Mouse (Mus musculus) forebrain, embryonic 13.5 days (tissue): ENCODE measurements at regions not wholly inside any gene's neighbourhood (a gene's known extent, or its start where the extent isn't known, plus 50 kb on each side); places are given as distances from the start of the nearest gene placed in this dataset.

Source experiments
- ATAC-seq: fragments of 200-750 bp; cut with Nextera tagmentation; 2 replicates; pipeline ENCODE4 v1.8.0; 2017
- H3K27ac ChIP-seq: fragments of 300-500 bp; sonication (generic); 2 replicates; pipeline ENCODE4 v1.5.1; 2015; ENCODE audit warnings: inconsistent platforms, mild to moderate bottlenecking, moderate library complexity
- H3K27me3 ChIP-seq: fragments of 300-500 bp; sonication (generic); 2 replicates; pipeline ENCODE4 v1.6.1; 2015; ENCODE audit warnings: mild to moderate bottlenecking, inconsistent platforms
- H3K36me3 ChIP-seq: fragments of 300-500 bp; sonication (generic); 2 replicates; pipeline ENCODE4 v1.6.1; 2015; ENCODE audit warnings: mild to moderate bottlenecking, inconsistent platforms; ENCODE audit not compliant: poor library complexity, severe bottlenecking
- H3K4me1 ChIP-seq: fragments of 300-500 bp; sonication (generic); 2 replicates; pipeline ENCODE4 v1.6.1; 2015; ENCODE audit warnings: inconsistent platforms
- H3K4me2 ChIP-seq: fragments of 300-500 bp; sonication (generic); 2 replicates; pipeline ENCODE4 v1.6.1; 2015; ENCODE audit warnings: inconsistent platforms, mild to moderate bottlenecking, moderate library complexity
- H3K4me3 ChIP-seq: fragments of 300-500 bp; sonication (generic); 2 replicates; pipeline ENCODE4 v1.5.1; 2015; ENCODE audit warnings: mild to moderate bottlenecking, inconsistent platforms
- H3K9ac ChIP-seq: fragments of 300-500 bp; sonication (generic); 2 replicates; pipeline ENCODE4 v1.6.1; 2015; ENCODE audit warnings: mild to moderate bottlenecking, inconsistent platforms
- H3K9me3 ChIP-seq: fragments of 300-500 bp; sonication (generic); replicated peaks from 2 replicates; pipeline ENCODE4 v1.6.1; 2016; ENCODE audit warnings: inconsistent platforms
- WGBS: fragments of 180-500 bp; shearing (Covaris S2); methylation state at CpG from one replicate; pipeline ENCODE4 v1.1.7; 2015; 5-methylcytosine and 5-hydroxymethylcytosine counted together

DNA sequence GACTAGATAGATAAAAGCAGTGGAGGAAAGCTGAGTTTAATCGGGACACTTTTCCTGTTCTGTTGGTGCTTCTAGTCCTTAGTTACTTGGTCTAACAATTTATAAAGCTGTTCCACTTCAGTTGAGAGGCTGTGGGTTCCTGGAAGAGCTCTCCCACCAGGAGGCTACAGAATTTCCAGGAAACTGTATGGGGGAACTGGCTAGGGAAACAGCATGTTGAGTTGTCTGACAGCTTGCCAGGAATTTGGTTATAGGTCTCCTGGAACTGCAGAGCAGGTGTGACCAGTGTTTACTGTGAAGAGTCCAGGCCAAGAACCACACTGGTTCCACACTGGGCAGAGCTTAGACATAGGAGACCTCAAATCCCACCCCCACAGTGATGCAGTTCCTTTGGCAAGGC, 65.0 kb upstream of the Pik3cg start:
- no peaks in the 10 kb centered on the region for H3K36me3 ChIP-seq
- H3K9me3 ChIP-seq = no peaks in the 10 kb centered on the region; the same call in 1 of the 2 replicates
- H3K27ac ChIP-seq = no peak overlapping the region
- H3K4me3 ChIP-seq = no peak overlapping the region
- no peak for ATAC-seq
- 93% methylated on average over 1 of the region's 1 CpGs for WGBS
- no peak overlapping the region for H3K9ac ChIP-seq
- H3K27me3 ChIP-seq = no peaks in the 10 kb centered on the region
- no peak overlapping the region for H3K4me2 ChIP-seq
- H3K4me1 ChIP-seq = no peaks in the 10 kb centered on the region

DNA sequence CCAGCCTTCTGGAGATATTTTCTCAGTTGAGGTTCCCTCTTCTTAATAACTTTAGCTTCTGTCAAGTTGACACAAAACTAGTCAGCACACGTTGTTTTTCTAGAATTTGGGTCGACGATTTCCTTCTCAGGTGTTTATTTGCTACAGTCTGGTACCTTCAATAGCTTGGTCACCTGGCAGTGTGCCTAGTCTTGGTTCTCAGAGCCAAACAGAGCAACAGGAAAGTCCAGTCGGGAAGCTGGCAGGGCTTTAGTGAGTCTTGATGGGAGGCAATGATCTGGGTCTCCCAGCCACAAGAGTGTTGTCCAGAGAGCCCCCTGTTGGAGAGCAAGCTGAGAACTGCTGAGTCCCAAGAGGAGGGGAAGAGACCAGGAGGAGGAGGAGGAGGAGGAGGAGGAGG, 71.4 kb upstream of the Pik3cg start:
- ATAC-seq = no peak
- Histone ChIP-seq H3K4me3 (no peak overlapping the region), H3K4me2 (no peak overlapping the region), H3K27me3 (no peaks in the 10 kb centered on the region), H3K4me1 (no peaks in the 10 kb centered on the region), H3K36me3 (no peaks in the 10 kb centered on the region), H3K27ac (no peak overlapping the region), H3K9ac (no peak overlapping the region), H3K9me3 (no peaks in the 10 kb centered on the region)
- WGBS = 80% methylated on average over 4 of the region's 4 CpGs

- ATAC-seq = no peak
- H3K4me2 ChIP-seq = no peak overlapping the region
- H3K27ac ChIP-seq = no peak overlapping the region
- no peaks in the 10 kb centered on the region for H3K9me3 ChIP-seq
- H3K9ac ChIP-seq = no peak overlapping the region
- 77% methylated on average over 2 of the region's 2 CpGs for whole genome bisulfite sequencing
- H3K4me3 ChIP-seq = no peak overlapping the region
- H3K36me3 ChIP-seq = no peaks in the 10 kb centered on the region
- H3K4me1 ChIP-seq = no peaks in the 10 kb centered on the region
- H3K27me3 ChIP-seq = no peaks in the 10 kb centered on the region
Measured at GRCm38 (mm10) chr12:32280309-32280708, 71.8 kb upstream of the Pik3cg start.

GRCm38 (mm10) chr12:32282371-32283163, 74.1 kb upstream of the Pik3cg start:
- no peak overlapping the region for H3K27ac ChIP-seq
- no peaks in the 10 kb centered on the region for H3K9me3 ChIP-seq
- 75% methylated on average over 5 of the region's 5 CpGs for WGBS
- no peaks in the 10 kb centered on the region for H3K4me1 ChIP-seq
- no peak overlapping the region for H3K4me2 ChIP-seq
- no peak for ATAC-seq
- H3K9ac ChIP-seq = no peak overlapping the region
- no peaks in the 10 kb centered on the region for H3K27me3 ChIP-seq
- H3K36me3 ChIP-seq = no peaks in the 10 kb centered on the region
- no peak overlapping the region for H3K4me3 ChIP-seq

- Histone ChIP-seq H3K4me3 (no peak overlapping the region), H3K27ac (no peak overlapping the region), H3K9me3 (no peaks in the 10 kb centered on the region), H3K9ac (no peak overlapping the region), H3K4me1 (no peaks in the 10 kb centered on the region), H3K36me3 (no peaks in the 10 kb centered on the region), H3K4me2 (no peak overlapping the region), H3K27me3 (no peaks in the 10 kb centered on the region)
- no peak for ATAC-seq
- WGBS = 79% methylated on average over 2 of the region's 2 CpGs
Measured at GRCm38 (mm10) chr12:32285039-32285438, 76.6 kb upstream of the Pik3cg start.

DNA sequence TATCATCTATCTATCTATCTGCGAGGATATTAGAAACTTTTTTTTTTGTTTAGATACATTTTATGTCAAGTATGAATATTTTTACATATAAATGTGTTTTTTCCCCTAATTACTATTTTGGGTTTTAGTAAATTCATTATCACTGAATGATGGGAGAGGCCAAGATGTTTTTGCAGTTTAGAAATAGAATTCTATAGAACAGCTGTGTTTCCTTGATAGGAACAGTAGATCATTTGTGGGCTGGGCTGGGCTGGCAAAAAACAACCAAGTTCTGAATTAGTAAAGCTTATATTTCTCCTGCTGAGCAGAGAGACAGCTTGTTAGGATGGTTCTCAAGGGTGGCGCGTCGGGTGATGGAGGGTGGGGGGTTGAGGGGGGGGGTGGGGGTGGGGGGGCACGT, 78.2 kb upstream of the Pik3cg start:
- Histone ChIP-seq H3K9ac (no peak overlapping the region), H3K4me1 (no peaks in the 10 kb centered on the region), H3K27me3 (no peaks in the 10 kb centered on the region), H3K4me2 (no peak overlapping the region), H3K36me3 (no peaks in the 10 kb centered on the region), H3K27ac (no peak overlapping the region), H3K9me3 (no peaks in the 10 kb centered on the region), H3K4me3 (no peak overlapping the region)
- WGBS = 22% methylated on average over 5 of the region's 5 CpGs
- ATAC-seq = no peak

GRCm38 (mm10) chr12:32291145-32291544, 82.7 kb upstream of the Pik3cg start:
- H3K4me3 ChIP-seq = no peak overlapping the region
- H3K27ac ChIP-seq = no peak overlapping the region
- no peaks in the 10 kb centered on the region for H3K4me1 ChIP-seq
- ATAC-seq = no peak
- no peaks in the 10 kb centered on the region for H3K27me3 ChIP-seq
- no peaks in the 10 kb centered on the region for H3K36me3 ChIP-seq
- no peaks in the 10 kb centered on the region for H3K9me3 ChIP-seq
- H3K9ac ChIP-seq = no peak overlapping the region
- WGBS = 79% methylated on average over 5 of the region's 5 CpGs
- H3K4me2 ChIP-seq = no peak overlapping the region

- no peak overlapping the region for H3K27ac ChIP-seq
- ATAC-seq = peak; percentile 95
- H3K27me3 ChIP-seq = no peaks in the 10 kb centered on the region
- H3K4me1 ChIP-seq = no peaks in the 10 kb centered on the region
- H3K9me3 ChIP-seq = no peaks in the 10 kb centered on the region
- no peaks in the 10 kb centered on the region for H3K36me3 ChIP-seq
- WGBS = 26% methylated on average over 18 of the region's 18 CpGs
- peak overlapping the region; percentile 60 for H3K4me2 ChIP-seq
- H3K4me3 ChIP-seq = peak overlapping the region; percentile 36
- peak overlapping the region; percentile 47 for H3K9ac ChIP-seq
Measured at GRCm38 (mm10) chr12:32291962-32292748, 83.7 kb upstream of the Pik3cg start.

DNA sequence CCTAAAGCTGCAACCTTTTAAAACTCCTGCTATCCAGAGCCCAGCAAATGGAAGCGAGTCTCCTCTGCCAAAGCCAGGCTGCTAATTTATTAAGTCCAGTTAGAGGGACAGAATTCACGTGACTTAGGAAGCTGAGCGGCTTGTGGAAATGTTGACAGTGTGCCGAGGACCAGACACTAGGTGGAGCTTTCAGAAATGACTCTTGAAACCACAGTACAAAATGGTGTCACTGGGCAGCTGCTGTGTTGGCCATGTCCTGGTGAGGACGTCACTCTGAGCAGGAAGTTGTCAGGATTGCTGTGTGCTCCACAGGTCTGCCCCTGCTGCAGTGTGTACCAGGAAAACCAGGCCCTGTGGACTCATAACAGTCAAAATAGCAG, 84.3 kb upstream of the Pik3cg start:
- Histone ChIP-seq H3K27me3 (no peaks in the 10 kb centered on the region), H3K36me3 (no peaks in the 10 kb centered on the region), H3K4me1 (no peaks in the 10 kb centered on the region), H3K9me3 (no peaks in the 10 kb centered on the region), H3K27ac (no peak overlapping the region), H3K4me2 (no peak overlapping the region), H3K9ac (no peak overlapping the region), H3K4me3 (no peak overlapping the region)
- WGBS = 85% methylated on average over 5 of the region's 5 CpGs
- no peak for ATAC-seq

- Histone ChIP-seq H3K4me1 (no peaks in the 10 kb centered on the region), H3K4me3 (no peak overlapping the region), H3K4me2 (no peak overlapping the region), H3K36me3 (no peaks in the 10 kb centered on the region), H3K27ac (no peak overlapping the region), H3K9me3 (no peaks in the 10 kb centered on the region), H3K27me3 (no peaks in the 10 kb centered on the region), H3K9ac (no peak overlapping the region)
- WGBS = 91% methylated on average over 7 of the region's 7 CpGs
- no peak for ATAC-seq
Measured at GRCm38 (mm10) chr12:32297431-32297830, 81.1 kb upstream of the Ccdc71l start.

DNA sequence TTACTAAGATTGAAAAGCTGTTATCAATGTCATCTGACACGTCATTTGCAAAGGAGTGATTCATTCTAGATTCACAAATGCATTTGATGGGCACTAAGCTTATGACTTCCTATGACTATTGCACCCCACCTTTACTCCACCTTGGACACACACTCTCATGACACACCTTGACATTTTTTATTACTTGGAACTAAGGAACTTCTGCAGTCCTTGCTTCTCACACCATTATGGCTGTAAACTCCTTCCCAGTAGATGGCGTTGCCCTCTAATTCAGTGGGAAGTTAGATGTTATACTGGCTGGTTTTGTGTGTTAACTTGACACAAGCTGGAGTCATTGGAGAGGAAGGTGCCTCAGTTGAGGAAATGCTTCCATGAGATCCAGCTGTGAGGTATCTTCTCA, 78.8 kb upstream of the Ccdc71l start:
- no peak overlapping the region for H3K4me2 ChIP-seq
- H3K4me3 ChIP-seq = no peak overlapping the region
- no peak overlapping the region for H3K9ac ChIP-seq
- no peak overlapping the region for H3K27ac ChIP-seq
- H3K4me1 ChIP-seq = no peaks in the 10 kb centered on the region
- WGBS = 80% methylated on average over 2 of the region's 2 CpGs
- H3K36me3 ChIP-seq = no peaks in the 10 kb centered on the region
- no peak for ATAC-seq
- H3K27me3 ChIP-seq = no peaks in the 10 kb centered on the region
- no peaks in the 10 kb centered on the region for H3K9me3 ChIP-seq

DNA sequence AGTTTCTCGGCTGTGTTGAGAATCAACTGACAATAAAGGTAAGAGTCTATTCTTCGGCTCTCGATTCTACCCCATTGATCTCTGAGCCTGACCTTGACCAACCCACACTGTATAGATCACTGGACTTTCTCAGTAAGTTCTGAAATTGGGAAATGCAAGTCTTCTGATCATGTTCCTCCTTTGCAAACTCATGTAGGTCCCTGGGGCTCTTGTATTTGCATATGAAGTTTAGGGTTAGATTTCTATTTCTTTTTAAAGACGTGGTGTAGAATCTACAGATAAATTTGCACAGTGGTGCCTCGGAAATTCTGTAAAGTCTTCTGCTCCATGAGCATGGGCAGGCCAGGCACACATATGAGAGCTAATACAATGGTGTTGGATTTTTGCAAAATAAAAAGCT, 72.8 kb upstream of the Ccdc71l start:
- Histone ChIP-seq H3K4me3 (no peak overlapping the region), H3K27ac (no peak overlapping the region), H3K4me1 (no peaks in the 10 kb centered on the region), H3K4me2 (no peak overlapping the region), H3K36me3 (no peaks in the 10 kb centered on the region), H3K9ac (no peak overlapping the region), H3K9me3 (no peaks in the 10 kb centered on the region), H3K27me3 (no peaks in the 10 kb centered on the region)
- 93% methylated on average over 5 of the region's 5 CpGs for WGBS
- no peak for ATAC-seq
